Mouse (Mus musculus) thymus, adult 2 months (tissue): ENCODE results near the gene Gm17509.

Experiments
- CTCF ChIP-seq: fragments of 200-500 bp; IDR thresholded peaks from 2 replicates; pipeline ENCODE4 v1.5.1; 2012; ENCODE audit warnings: mild to moderate bottlenecking, control low read depth, low read length, moderate library complexity, borderline replicate concordance; ENCODE audit not compliant: control insufficient read depth, poor library complexity, insufficient read depth; ENCODE audit errors: extremely low read depth
- POLR2A ChIP-seq: fragments of 200-500 bp; IDR thresholded peaks from 2 replicates; pipeline ENCODE4 v1.6.1; 2012; ENCODE audit warnings: mild to moderate bottlenecking, low read length, control low read depth, moderate library complexity; ENCODE audit not compliant: control insufficient read depth, poor library complexity, insufficient read depth; ENCODE audit errors: extremely low read depth

DNA sequence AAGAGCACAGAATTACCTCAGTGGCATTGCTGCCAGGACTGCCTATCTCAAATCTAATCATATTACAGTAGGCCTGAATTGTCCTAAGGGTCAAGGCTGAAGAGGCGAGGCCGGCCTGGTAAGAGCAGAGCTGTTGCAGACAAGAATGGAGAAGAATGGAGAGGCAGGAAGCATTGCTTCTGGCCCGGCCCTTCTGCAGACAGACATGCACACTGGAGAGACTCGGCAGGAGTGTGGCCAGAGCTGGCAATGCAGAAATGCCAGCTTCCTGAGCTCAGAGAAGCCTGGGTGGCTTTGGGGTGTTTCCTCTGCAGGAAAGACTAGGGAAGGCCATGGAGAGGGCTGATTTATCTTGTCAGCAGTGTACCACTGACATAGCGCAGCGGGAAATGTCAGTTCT lies 4.7 kb upstream of the Gm17509 start:
- no peak for TF ChIP-seq POLR2A
- no peak for TF ChIP-seq CTCF
